ENCODE assay signal across 24 mouse cellular contexts in the genomic region with DNA sequence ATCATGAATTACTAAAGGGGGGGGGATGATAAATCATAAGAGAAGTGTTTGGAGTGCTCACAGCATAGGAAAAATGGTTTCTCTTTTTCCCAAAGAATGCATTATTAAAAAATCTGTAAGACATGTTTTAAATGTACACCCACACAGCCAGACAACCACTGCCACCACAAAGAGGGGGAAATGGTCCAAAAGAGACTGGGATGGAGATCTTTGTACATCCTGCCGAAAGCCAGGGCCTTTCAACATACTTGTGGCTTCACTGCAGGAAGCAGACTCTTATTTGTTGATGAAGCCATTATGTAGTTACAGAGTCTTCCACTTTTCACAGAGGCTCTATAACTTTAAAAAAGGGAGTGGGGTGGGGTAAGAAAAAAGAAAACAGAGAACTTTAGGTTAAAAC.
DNase-seq lines count a peak whose midpoint lies in the region; ATAC-seq lines count a peak whose summit lies in the region.
"Had no signal": no experiment of that assay in that cellular context is flagged by ENCODE, and none has a peak within 500 bp of the region (broad histone marks: within the 10 kb centered on the region; RNA-seq: fewer than 3 reads in every experiment).

No protein-coding gene starts in this region.

- ATAC-seq in granulocyte monocyte progenitor cell, adult 5-6 weeks (replicated peaks; ENCODE audit: poor library complexity, severe bottlenecking): peak; percentile 35; the same call in 1 of the 2 replicates
- ATAC-seq: activated CD4-positive, CD25-positive, alpha-beta regulatory T cell, adult 4 months; CD4-positive, CD25-positive, alpha-beta regulatory T cell, adult 4 months; forebrain, embryonic 13.5 days; forebrain, embryonic 16.5 days; hindbrain, embryonic 16.5 days; intestine, embryonic 15.5 days had no signal

- DNase-seq in 416B (ENCODE audit: low read depth): peak; percentile 1
- DNase-seq in Muller cell, postnatal 12 days (ENCODE audit: inconsistent ontology term): peak; percentile 70
- no peak for DNase-seq in left cerebral cortex, adult 8-10 months (ENCODE audit: low spot score in 2 of 2)
- DNase-seq in layer of hippocampus, adult 18-20 months (ENCODE audit: low spot score in 2 of 2): no peak
- DNase-seq in left cerebral cortex, postnatal 14 days (ENCODE audit: low spot score in 2 of 2): no peak
- DNase-seq: adrenal gland, adult 8-10 months; adrenal gland, postnatal 25 days; B cell, adult 2 months; cerebellum, adult 11-12 months; cerebellum, adult 8-10 months; cerebellum, postnatal 10 days; cerebellum, postnatal 36 days; embryo, embryonic 11 days; gastrocnemius, postnatal 10 days; heart, adult 18-20 months; heart, postnatal 10 days; heart, postnatal 36 days had no signal

- intact Hi-C loops in left cerebral cortex, postnatal 14 days (cut with DNase I): no loop called here

Comparison
In these comparisons a context has a peak if more than half of its experiments do, and no peak if none do; other contexts are left out.
1. DNase-seq: peak in 416B (single experiment) and Muller cell, postnatal 12 days (single experiment); none in left cerebral cortex, adult 8-10 months (0 of 2), layer of hippocampus, adult 18-20 months (0 of 2) and left cerebral cortex, postnatal 14 days (0 of 2).